Mouse (Mus musculus) left cerebral cortex, adult 2 months (tissue): ENCODE results near the gene Slc29a4. TPM values are rescaled to one million over a fixed set of nuclear protein-coding genes. Genes with fewer than 3 reads are reported as not detected.

Experiments used
- DNase-seq, 2 experiments: peaks; one replicate each; pipeline ENCODE4 v3.0.0; 2021 to 2022; ENCODE audit warnings: low spot score in 2 of 2, mixed read lengths in 1 of 2; ENCODE audit errors: extremely low spot score in 1 of 2
- H3K27ac ChIP-seq: fragments of 200-600 bp; 2 replicates; pipeline ENCODE4 v1.8.1; 2022
- H3K4me3 ChIP-seq: fragments of 200-600 bp; 2 replicates; pipeline ENCODE4 v1.8.1; 2022
- CTCF ChIP-seq: fragments of 200-600 bp; IDR thresholded peaks from 2 replicates; pipeline ENCODE4 v1.8.1; 2022; ENCODE audit warnings: antibody characterized with exemption, mild to moderate bottlenecking, moderate library complexity
- intact Hi-C: fragments of 180-260 bp; cut with DNase I; formaldehyde crosslinking; loops from one replicate; pipeline ENCODE4 v1.15.1; 2025
- long read RNA-seq, 2 experiments: library from polyadenylated mRNA; stranded (forward); transcript quantifications; one replicate each; pipeline ENCODE4 v2.0.0; 2021; ENCODE audit warnings: borderline mapping rate in 2 of 2
- total RNA-seq, 2 experiments: library from RNA; stranded (reverse); gene quantifications; 2 replicates each; pipeline ENCODE4 v1.2.3; 2021

Gene Slc29a4
- 10 to 100 TPM; 10.1 to 11.2 TPM for total RNA-seq
- long read RNA-seq, experiment 1, transcript Slc29a4-201 (11 exons, 2,789 nt): major isoform, 13 of 21 reads
- long read RNA-seq, experiment 1, partial matches to known transcripts: 0 of 21 reads
- long read RNA-seq, experiment 1, other reads (novel, unspliced or antisense): 8 of 21 reads
- long read RNA-seq, experiment 2, transcript Slc29a4-201 (11 exons, 2,789 nt): major isoform, 15 of 23 reads
- long read RNA-seq, experiment 2, partial matches to known transcripts: 3 of 23 reads
- long read RNA-seq, experiment 2, other reads (novel, unspliced or antisense): 5 of 23 reads

DNA sequence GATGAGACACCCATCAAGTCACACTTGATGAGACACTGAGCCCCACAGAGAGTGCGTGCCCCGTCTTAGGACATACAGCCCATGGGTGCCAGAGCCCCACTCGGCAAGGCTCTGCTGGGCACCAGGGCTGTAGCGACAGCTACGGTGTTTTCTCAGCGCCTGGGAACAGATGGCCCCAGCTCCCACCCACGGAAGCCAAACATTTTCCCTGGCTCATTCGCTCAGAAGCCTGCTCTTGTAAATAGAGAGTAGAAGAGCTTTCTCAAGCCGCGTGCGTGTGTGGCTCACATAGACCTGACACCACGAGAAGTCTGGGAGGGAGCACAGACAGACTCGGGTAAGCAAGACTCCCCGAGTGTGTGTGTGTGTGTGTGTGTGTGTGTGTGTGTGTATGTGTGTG is at the start of gene Slc29a4:
Slc29a4 (plus strand) TSS at position 265 of the 400 bp plus-strand sequence.
- no peak for TF ChIP-seq CTCF
- intact Hi-C loops: loop anchor here (10.0 kb wide), 1 partner anchor 273 kb away; the partner anchor contains the start of gene Fscn1
- peak; percentile 60 to 74 for DNase-seq
- no peak within 1 kb of the TSS for H3K27ac ChIP-seq
- H3K4me3 ChIP-seq: no peak within 1 kb of the TSS

DNA sequence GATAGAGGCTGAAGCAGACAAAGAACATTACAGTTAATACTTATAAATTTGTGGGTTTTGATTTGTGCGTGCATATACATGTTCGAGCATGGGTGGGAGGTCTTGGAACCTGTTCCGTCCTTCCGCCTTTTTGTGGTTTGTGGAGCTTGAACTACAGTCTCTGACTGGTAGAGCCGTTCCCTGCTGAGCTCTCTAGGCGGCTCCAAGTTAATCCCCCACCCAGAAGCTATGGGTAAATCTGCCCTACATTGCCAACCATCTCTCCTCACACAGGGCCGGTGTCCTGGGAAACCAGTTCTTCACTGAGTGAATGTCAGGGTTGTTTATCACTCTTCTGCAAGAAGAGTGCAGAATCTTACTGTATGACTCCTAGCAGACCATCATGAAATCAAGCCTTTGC is 44.1 kb upstream of the Slc29a4 start:
- TF ChIP-seq CTCF: no peak
- DNase-seq: no peak
- intact Hi-C loops: no loop called here
- no peak overlapping the region for H3K27ac ChIP-seq
- H3K4me3 ChIP-seq: no peak overlapping the region

DNA sequence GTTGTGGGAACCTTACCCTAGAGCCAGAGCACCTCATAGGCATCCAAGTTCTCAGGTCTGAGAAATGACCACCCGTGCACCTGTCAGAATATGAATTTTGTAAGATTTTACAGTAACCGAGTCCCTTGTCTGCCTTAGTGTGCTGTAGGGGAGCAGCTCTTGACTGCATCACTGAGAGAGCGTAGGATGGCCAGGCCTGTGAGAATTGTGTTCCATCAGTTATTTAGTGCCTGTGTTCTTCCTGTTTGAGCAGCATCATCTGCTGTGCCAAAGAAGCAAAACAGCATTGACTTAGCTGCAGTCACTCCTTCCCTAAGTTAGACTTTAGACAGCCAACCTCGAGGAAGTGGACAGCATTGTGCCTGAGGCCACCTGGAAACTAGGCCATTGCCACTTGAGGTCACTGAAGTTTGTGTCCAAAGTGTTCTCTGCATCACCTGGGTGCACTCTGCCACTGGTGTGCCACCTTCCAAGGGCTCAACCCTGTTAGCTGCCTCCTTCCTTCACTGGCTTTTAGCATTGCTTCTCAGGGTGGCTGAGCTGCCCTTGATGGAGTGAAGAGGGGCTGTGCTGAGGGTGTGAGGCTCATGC is 42.8 kb upstream of the Slc29a4 start:
- DNase-seq: no peak
- H3K27ac ChIP-seq: no peak overlapping the region

DNA sequence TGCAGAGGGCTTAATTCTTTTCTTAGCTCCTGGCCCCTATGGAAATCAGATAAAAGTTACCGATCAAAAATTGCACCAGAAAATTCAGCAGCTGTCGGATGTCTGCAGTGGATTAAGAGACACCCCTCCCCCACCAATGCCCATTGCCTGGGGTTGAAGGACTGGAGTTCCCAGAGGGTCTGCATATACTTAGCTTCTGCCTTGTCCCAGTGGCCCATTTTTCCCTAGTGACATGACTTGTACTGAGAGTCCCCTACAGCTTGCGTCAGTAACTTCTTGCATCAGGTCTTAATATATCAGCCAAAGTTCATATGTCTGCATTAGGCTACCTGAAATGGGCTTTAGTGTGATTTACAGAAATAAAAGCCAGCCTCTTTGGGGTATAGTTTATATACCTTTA is 41.9 kb upstream of the Slc29a4 start:
- H3K27ac ChIP-seq: no peak overlapping the region
- intact Hi-C loops: no loop called here
- DNase-seq: no peak
- no peak for TF ChIP-seq CTCF
- no peak overlapping the region for H3K4me3 ChIP-seq

More for the DNA sequence above, 42.8 kb upstream of the Slc29a4 start:
- intact Hi-C loops: no loop called here
- no peak for TF ChIP-seq CTCF
- no peak overlapping the region for H3K4me3 ChIP-seq

DNA sequence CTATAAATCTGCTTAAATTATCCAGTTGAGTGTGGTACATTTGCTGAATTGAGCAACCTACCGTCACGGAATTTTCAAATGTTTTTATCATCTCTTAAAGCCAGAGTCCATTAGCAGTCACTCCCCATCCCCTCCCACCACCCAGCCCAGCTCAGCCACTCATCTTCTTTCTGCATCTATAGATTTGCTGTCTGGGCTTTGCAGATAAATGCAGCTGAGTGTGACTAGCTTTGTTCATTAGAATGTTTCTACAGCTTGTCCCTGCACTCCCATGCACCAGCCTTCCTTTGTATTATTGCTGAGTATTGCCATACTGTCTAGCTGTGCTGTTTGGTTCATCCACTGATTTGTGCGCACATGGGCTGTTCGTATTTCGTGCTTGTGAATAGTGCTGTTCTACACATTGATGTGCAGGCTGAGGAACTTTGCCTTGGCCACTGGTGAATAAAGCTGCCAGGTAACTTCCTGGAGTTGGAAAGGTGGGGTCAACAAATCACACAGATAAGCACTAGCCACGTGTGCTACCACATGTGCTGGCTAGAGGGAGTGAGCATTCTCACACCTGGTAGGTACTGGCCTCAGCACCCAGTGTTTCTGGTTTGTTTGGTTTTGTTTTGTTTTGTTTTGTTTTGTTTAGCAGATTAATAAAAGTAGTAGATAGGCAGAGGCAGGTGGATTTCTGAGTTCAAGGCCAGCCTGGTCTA is 41.4 kb upstream of the Slc29a4 start:
- TF ChIP-seq CTCF: no peak
- no peak overlapping the region for H3K4me3 ChIP-seq
- intact Hi-C loops: no loop called here
- no peak for DNase-seq
- no peak overlapping the region for H3K27ac ChIP-seq

DNA sequence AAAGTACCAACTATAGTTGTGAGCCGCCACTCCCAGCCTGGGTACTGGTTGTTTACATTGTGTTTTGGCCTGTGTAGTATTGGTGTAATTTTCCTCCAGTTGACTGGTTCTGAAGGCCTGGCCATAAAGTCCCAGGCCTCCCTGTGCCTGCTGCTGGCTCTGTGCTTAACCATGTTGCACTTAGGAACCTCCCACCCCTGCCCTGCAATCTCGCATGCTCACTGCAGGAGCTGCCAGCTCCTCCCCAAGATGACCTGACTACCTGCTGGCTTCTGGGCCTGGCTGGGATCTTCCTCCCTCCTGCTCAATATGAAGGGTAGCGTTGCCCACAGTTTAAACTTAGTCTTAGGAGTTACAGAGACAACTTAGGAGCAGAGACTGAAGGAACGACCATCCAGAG is 40.0 kb upstream of the Slc29a4 start:
- TF ChIP-seq CTCF: no peak
- no peak for DNase-seq
- no peak overlapping the region for H3K27ac ChIP-seq
- intact Hi-C loops: no loop called here
- no peak overlapping the region for H3K4me3 ChIP-seq

DNA sequence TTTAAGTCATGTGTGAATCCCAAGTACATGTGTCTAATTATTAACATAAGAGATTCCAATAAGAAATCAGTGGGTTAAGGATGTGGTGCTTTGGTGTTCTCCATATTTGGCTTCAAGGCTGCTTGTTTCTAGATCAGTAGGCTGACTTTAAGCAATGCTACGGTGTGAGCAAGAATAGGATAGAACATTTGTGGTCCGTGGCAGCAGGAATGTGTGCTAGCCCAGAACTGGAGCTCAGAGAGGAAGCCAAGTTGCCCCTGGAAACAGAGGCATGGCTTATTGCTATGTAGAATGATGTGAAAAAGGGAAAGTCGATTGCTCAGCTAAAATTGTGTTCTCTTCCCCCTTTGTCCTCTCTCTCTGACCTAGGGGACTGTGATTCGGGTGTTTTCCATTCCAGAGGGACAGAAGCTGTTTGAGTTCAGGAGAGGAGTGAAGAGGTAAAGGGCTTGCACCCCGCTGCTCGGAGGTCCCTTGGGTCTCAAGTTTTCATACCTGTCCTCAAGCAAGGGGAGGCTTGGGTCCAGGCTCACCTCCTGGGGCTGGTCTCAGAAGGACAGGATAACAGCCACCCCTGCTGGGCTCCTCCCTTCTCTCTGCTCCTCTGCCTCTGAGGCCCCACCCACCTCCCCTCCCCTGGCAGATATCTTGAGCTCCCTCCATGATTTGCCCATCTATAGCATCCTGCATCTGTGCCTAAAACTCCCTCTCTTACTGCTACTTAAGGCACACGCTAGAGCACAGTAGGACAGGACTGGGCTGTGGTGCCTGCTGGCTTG is 31.5 kb upstream of the Slc29a4 start:
- intact Hi-C loops: no loop called here
- no peak for DNase-seq
- no peak for TF ChIP-seq CTCF
- H3K27ac ChIP-seq: no peak overlapping the region
- H3K4me3 ChIP-seq: no peak overlapping the region

DNA sequence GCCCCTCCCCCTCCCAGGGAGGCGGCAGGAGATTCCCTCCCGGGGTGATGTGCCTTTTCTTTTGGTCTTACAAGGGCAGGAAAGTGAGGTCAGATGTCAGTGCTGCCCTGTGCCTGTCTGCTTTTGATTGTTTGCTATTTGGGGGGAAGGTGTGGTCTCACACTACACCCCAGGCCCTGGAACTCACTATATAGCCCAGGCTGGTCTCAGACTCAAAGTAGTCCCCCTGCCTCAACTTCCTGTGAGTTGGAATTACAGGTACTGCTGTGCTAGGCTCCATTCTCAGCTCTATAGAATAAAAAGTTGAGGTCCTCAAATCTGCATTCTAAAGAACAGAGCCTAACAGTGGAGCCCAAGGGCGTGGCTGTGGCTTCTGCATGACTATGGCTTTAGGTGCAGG is 24.4 kb upstream of the Slc29a4 start:
- intact Hi-C loops: no loop called here
- TF ChIP-seq CTCF: no peak
- Histone ChIP-seq H3K4me3 (no peak overlapping the region), H3K27ac (no peak overlapping the region)
- no peak for DNase-seq

DNA sequence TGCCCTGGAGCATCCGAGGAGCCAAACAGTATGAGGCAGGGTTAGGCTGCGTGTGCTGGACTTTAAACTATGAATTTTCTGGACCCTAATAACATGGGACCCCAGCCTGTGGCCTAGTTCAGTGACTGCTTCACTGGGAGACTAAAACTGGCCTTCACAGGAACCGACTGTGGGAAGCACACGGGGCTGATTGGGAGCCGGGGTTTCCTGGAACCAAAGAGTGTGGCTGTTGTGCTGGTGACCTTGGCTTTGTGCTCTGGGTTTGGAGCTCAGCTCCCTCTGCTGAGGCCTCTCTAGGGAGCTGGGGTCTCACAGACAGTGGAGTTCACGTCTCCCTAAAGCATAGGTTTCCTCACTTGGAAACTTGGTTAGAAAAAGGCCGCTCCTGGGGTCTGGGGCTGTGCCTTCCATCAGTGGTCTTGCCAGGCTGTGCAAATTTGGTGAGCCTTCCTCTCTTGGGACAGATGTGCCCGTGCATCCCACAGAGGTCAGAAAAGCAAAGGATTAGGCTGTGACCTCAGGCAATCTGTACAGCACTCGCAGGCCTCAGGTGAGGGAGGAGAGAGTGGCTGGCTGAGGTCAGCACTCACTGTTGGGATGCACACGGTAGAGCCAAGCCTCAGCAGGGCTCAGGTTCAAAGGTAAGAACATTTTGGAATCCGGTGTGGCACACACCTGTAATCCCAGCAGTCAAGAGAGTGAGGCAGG is 23.6 kb upstream of the Slc29a4 start:
- H3K4me3 ChIP-seq: no peak overlapping the region
- DNase-seq: no peak
- no peak overlapping the region for H3K27ac ChIP-seq
- intact Hi-C loops: no loop called here
- TF ChIP-seq CTCF: no peak

DNA sequence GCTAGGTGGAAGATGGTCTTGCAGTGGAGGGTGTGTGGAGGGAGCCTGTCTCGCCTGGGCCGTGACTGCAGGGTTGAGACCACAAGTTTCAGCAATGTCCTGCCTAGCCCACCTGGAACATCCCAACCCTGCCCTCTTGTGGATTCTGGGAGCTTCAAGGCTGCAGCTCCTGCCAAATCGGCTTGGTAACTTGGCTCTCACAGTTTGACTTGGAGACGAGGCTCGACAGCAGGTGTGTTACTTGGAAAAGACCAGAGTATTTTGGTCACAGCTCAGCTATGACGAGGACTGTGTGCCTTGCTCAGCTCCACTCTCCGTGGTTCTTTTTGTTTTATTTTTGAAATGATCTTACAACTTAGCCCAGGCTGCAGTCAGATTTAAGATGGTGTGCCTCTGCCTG is 22.6 kb upstream of the Slc29a4 start:
- intact Hi-C loops: no loop called here
- H3K27ac ChIP-seq: no peak overlapping the region
- peak in 1 of 2 experiments; percentile 44 for DNase-seq
- no peak overlapping the region for H3K4me3 ChIP-seq
- peak; percentile 41 for TF ChIP-seq CTCF

DNA sequence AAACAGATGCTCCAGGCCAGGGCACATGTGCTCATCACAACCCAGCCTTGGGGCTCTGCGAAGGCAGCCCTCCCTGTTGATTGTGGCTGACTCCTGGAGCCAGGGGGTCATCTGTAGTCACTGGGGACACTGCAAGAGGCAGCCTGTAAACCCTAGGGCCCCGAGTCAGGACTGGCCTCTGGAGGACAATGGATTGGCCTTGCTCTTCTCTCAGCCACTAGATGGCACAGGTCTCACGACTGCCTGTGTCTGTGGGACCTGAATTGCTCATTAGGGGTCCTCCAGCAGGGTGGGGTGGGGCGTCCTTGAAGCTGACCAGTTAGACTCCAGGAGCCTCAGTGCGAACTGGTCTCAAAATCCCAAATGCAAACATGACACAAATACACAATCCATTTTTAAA is 19.2 kb upstream of the Slc29a4 start:
- H3K4me3 ChIP-seq: no peak overlapping the region
- no peak overlapping the region for H3K27ac ChIP-seq
- TF ChIP-seq CTCF: peak; percentile 62
- intact Hi-C loops: loop anchor here (1.0 kb wide), 1 partner anchor 45 kb away; no protein-coding TSS in a partner anchor
- DNase-seq: no peak
